Mouse (Mus musculus) right cerebral cortex, adult 2 months (tissue): ENCODE measurements around the gene Gm20388.
"Not testable (repeated sequence)": the region's sequence is repeated elsewhere in the genome, so short reads cannot be mapped to it uniquely, and the experiment has no call there.

Source experiments
- DNase-seq, 2 experiments: peaks; one replicate each; pipeline ENCODE4 v3.0.0; 2021 to 2022; ENCODE audit warnings: low spot score in 2 of 2

The Gm20388 gene

DNA sequence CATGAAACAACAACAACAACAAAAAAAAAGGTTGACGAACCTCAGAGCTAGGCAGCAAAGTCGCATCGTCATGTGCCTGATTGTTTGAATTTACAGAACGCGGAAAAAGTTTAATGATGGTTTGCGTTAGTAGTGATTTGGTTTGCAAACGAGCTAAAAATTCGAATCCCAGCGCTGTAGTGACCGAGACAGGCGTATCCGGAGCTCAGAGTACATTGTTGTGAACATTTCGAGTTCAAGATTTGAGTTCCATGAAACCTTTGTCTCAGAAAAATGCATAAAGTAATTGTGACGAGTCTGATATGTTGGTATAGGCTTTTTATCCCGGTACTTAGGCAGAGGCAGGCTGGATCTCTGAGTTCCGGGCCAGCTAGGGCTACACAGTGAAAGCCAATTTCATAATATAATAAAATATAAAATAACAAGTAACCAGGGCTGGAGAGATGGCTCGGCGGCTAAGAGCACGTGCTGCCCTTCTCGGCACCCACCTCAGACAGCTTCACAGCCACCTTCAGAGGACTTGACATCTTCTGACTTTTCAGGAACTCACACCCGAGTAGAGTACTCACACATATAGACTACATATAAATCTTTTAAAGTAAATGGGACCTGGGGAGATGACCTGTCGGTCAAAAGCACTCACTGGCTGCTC is 3132.5 kb downstream of the Gm20388 start:
- DNase-seq: no peak

DNA sequence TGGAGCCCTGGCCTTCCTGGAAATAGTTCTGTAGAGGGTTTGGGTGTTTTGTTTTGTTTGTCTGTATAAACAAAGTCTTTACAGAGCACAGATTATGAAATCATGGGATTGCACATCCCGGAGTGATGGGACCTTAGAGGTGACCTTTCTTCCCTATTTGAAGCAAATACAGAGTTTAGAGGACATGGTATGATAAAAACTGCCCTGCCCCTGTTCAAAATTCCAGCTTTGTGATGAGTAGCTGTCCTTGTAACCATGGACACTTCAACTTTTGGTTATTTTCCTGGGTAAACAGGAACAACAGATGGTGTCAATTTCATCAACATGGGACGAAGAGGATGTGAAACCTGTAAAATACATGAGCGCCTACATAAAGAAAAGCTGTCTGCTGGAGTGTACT is 3133.3 kb downstream of the Gm20388 start:
- no peak for DNase-seq

DNA sequence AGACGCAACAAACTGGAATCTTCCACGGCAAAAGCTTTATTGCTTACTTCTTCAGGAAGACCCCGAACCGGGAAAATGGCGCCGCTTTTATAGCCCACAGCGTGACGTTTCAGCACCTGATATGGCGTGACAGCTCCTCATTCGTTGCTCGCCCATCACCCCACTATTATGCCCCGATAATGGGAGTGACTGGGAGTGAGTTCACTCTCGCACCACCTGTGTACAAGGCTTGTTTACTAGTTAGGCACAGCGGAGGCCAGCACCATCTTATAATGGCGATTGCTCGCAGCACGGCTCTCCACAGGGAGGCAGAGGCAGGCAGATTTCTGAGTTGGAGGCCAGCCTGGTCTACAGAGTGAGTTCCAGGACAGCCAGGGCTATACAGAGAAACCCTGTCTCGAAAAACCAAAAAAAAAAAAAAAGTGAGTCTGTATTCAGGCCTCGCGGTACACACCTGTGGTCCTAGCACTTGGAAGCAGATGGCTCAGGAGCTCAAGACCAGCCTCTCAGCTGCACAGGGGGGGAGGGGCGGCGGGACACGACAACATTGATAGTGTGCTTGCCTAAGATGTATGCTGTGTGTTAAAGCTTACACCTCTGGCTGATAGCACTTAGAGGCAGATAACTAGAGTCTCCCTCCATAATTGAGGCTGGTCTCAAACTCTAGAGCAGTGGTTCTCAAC is 3134.2 kb downstream of the Gm20388 start:
- DNase-seq: not testable (repeated sequence)

DNA sequence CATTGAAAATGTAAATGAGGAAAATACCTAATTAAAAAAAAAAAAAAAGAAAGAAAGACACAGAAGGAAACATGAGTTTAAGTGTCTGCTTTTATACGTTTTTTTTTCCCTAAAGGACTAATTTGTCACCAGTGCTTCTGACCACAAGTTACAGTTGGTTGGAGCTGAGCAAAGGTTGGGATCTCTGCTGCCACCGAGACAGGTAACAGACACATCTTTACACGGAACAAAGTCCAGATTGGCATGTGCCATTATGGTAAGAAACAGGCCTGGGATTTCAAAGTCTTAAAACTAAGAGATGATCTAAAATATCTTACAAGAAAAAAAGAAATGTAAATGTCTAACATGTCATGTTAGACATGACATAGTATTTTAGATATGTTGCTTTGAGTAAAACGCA is 3136.1 kb downstream of the Gm20388 start:
- DNase-seq: no peak

DNA sequence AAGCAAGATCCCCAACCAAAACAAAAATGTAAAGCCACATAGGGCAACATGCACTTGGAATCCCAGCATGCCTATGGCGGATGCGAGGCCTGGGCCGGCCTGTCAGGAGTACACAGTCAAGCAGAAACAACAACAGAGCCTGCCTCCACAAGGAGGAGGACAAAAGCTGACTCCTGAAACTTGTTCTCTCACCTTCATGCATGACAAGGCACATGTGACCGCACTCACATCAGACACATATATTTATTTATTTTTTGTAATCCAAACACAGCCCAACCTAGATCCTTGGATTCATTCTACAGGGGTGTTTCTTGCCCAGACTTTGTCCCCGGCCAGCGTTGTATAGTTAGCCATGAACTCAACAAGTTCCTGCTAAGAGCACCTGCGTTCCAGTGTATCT is 3137.2 kb downstream of the Gm20388 start:
- DNase-seq: no peak

DNA sequence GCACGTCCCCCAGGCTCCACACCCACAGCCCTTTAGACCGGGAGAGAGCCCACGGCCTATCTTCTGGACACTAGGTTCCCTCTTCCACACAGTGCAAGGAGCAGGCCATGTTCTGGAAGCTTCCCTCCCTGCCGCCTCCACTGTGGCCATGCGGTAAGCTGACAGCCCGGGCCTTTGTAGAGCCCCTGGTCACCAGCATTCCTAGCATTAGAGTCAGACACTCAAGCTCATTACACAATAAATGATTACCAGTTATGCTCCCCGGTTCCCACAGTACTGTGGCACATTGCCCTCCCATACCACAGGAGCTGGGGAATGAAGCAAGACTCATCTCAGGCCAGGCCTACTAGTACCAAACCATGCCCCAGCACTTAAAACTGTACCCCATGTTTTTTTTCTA is 3137.8 kb downstream of the Gm20388 start:
- DNase-seq: no peak

DNA sequence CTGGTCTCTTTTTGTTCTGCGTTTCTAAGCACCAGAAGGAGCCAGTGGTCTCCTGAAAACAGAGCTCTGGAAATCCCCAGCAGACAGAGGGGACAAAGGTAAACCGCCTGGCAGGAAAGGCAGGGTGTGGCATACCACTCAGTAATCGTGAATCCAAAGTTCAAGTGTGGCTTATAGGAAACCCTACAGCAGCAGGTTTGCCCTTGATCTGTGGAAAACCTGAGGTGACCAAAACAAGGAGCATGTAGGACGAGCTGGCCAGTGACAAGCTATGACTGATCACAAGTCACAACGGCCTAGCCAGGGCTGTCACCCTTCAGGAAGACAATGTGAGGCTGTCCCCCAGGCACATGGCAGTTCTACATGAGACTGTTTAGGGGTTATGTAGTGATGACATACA is 3140.8 kb downstream of the Gm20388 start:
- DNase-seq: no peak

DNA sequence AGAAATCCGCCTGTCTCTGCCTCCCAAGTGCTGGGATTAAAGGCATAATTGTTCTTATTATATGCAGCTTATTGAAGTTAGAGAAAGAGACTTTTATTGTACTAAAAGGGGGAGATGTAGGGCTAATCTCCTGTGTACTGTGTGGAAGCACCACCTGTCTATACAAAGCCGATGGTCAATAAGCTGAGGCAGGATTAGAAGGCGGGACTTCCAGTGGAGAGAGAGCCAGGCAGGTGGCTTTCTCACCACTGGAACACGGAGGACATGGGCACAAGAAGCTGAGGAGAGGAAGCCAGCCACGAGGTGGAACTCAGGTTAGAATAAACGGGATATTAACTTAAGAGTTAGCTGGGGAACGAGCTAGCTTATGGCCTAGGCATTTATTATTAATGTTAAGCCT is 3152.1 kb downstream of the Gm20388 start, which contains the start of gene Spg7:
Spg7 (plus strand) TSS at position 222 of the 400 bp plus-strand sequence.
- no peak for DNase-seq

DNA sequence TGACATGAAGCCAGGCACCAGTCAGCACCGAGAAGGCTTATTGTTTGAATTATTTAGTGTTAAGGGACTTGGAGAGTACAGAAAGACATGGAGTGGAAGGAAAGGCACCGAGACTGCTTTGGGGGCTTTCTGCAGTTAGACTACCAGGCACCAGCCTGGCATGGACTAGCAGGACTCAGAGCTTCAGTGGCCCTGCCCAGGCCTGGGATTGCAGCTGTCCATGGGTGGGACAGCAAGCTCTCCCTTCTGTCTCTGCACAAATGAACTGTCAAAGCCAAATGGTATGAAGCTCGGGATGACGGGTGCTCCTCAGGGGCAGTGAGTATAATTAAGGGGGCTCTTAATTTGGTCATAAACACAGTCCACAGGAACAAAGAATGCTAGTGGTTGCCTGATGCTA is 3153.4 kb downstream of the Gm20388 start:
- no peak for DNase-seq

DNA sequence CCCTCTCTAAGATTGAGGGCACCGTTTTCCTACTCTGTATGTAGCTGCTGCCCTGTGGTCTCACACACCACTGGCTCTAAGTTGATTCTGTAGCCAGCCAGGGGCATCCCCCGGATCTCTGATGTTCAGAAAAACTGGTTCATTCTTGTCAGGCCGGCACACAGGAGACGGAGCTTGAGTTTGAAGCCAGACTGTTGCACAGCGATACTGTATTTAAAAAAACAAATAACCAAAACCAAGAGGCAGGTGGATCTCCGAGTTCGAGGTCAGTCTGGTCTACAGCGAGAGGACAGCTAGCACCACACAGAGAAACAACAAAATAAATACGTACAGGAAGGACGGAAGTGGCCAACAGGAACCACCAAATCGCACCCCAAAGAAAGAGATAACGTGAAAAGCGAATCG is 3154.2 kb downstream of the Gm20388 start:
- no peak for DNase-seq

DNA sequence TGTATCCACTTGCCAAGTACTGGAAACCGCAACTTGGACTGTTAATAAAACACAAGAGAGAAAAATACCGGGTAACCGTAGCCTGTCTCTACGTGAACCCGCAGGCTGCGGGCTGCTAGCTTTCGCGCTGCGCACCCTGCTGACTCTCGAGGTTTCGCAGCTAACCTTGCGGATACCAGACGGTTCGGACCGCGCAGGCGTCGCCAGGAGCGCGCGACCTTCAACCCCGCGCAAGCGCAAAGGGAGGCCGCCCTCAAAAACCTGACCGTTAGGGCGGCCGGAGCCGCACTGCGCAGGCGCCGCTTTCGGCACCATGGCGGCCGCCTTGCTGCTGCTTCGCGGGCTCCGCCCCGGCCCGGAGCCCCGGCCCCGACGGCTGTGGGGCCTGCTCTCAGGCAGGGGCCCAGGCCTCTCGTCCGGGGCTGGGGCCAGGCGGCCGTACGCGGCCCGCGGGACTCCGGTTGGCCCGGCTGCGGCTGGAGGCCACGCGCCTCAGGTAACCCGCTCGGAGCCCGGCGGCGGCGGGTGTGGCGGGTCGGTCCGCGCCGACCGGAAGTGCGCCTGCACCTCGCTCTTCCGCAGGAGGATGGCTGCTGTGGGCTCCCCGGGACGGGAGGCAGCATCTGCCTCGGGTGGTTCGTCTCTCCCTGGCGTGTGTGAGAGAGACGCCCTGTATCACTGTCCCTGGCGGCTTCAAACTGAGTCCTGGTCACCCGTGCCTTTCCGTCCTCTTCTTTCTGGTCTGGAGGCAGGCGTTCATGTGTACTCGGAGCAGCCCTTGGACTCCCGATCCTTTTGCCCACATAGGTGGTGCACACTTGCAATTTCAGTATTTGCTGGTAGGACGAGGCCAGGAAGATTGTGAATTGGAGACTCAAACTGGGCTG is 3154.8 kb downstream of the Gm20388 start:
- peak; percentile 94 to 97 for DNase-seq

DNA sequence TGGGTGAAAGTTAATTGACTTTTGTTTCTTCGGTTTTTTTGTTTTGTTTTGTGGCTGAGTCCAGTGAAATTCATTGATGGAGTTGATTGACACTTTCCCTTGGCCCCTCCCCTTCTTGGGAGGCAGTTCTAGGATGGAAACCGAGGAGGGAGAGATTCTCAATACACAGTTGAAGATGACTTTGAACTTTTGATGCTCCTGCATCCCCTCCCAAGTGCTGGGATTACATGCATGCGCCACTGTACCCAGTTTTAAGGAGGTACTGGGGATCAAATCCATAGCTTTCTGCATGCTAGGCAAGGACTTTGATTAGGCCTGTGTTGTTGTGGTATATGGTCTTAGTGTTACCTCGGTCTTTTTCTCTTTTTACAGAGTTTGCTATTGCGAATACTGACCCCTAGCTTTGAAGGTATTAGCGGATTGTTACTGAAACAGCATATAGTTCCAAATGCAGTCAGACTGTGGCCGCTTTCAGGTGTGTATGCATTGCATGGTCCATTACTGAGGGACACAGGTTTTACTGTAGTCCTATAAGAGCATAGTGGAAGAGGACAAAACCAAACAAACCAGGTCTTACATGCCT is 3155.6 kb downstream of the Gm20388 start:
- DNase-seq: no peak

DNA sequence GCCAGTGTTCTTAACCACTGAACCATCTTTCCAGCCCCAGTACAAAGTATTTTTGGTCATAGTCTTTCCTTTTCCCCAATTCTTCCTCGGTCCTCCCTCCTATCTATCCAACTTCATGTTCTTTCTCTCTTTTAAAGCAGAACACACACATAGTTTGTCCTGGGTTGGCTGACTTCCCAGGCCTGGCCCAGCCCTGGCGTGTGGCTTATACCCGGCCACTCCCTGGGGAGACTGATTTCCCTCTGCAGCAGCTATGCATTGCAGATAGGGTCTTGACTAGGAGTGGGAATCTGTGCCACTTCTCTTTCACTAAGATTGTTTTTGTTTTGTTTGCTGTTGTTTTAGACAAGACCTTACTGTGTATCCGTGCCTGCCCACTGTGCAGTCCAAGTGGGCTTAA is 3160.5 kb downstream of the Gm20388 start:
- DNase-seq: no peak

DNA sequence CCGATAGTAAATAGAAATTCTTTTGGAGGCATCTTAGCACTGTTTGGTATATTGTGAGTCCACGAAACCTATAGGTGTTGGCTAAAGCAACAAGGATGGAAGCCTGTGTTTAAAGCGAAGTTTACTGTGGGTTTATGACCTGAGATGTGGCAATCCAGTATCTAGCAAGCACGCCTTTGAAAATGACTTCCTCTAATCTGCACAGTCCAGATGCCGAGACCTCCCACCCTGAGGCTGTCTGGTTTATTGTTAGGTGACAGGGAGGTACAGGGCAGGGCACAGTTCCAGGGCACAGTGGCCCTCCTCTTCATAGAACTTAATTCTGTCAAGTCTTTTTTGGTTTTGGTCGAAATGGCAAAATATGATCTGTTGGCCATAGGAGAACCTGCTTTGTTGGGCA is 3166.6 kb downstream of the Gm20388 start:
- DNase-seq: no peak

DNA sequence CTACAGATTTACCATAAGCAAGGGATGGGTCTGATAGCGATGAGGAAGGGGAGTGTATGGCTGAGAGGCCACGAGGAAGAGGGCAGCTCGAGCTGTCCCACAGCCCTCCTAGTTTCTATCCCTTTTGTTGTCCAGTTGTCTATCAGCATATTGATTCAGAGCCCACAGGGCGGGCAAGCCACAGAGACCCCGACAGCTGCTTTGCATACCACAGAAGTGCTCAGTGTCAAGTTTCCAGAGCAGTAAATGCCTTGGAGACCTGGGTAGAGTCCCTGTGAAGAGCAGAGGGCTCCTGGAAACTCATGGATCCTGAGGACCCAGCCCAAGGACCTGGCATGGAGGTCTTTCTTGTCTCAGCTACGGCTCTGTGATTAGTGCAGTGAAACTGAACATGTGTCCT is 3172.4 kb downstream of the Gm20388 start:
- DNase-seq: no peak

DNA sequence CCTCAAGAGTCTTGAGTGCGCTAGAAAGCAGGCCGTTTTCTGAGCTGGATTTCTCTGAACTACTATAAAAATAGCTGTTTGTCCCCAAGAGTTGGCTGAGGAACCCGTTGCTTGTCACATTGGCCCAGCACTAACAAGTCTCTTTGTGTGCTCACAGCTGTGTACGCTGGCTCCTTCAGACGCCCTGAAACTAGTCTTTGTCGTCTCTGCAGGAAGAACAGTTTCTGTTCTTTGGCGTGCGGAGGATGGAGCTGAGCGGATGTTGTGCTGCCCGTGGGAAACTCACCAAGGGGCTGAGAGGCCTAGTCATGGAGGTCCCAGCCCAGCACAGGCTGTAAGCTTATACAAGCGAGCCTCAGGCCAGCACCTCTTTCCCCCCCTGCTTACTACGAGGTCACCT is 3173.0 kb downstream of the Gm20388 start:
- DNase-seq: peak in 1 of 2 experiments; percentile 35

DNA sequence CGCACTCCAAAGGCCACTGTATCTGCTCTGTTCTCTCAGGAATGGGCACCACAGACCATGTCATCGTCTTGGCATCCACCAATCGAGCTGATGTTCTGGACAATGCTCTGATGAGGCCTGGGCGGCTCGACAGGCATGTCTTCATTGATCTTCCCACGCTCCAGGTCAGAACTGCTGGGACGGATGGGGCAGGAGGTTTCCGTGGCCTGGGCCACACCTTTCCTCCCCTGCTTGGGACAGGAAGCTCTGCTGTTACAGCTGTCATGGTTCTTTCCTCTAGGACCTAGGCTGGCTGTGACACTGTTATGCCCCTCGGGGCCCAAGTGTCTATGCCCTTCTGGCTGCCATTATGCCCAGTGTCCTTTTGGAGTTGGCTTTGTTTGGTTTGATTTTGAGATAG is 3176.6 kb downstream of the Gm20388 start:
- DNase-seq: no peak

DNA sequence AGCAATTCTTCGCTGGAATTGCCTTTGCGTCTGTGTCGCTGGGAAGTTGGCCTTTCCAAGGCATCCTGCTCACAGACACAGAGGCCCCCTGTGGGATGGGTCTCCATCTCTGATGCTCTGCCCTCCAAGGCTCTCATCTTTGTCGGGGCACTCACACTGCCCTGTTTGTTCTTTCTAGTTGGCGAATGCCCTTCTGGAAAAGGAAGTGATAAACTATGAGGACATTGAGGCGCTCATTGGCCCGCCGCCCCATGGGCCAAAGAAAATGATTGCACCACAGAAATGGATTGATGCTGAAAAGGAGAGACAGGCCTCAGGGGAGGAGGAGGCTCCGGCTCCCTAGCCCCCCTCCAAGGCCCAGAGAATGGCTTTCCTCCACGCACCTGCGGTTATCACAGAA is 3186.6 kb downstream of the Gm20388 start:
- DNase-seq: peak in 1 of 2 experiments; percentile 20

DNA sequence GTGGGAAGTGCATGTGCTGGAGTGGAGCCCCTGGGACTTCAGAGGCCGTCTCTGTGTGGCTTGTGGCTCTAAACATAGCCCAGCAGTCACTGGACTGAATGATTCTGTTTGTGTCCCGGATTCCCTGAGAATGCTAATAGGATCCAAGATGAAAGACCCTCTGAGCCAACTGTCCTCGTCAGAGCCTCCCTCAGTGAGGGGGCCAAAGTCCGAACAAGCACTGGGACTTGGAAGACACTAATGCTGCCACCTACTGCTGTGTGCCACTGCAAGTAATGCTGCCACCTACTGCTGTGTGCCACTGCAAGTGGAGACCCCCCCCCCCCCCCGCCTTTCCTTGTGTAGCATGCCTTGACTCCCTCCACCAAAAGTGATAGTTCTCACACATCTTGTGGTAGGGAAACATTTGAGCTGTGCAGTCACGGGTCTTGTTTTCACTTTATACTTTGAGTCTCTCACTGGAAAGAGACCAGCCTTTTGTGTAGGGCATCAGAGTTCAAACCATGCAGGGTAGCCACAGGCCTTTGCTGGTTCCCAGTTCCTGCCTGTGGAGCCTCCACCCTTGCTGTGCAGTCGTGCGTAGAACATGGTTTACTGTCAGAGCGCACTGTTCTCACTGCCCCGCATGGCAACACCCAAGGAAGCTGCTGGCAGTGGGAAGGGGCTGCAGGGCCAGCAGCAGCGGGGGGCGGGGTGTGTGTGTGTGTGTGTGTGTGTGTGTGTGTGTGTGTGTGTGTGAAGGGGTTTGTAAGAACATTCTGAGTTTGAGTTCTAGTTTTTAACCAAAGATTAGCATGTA is 3187.3 kb downstream of the Gm20388 start:
- DNase-seq: peak in 1 of 2 experiments; percentile 20

DNA sequence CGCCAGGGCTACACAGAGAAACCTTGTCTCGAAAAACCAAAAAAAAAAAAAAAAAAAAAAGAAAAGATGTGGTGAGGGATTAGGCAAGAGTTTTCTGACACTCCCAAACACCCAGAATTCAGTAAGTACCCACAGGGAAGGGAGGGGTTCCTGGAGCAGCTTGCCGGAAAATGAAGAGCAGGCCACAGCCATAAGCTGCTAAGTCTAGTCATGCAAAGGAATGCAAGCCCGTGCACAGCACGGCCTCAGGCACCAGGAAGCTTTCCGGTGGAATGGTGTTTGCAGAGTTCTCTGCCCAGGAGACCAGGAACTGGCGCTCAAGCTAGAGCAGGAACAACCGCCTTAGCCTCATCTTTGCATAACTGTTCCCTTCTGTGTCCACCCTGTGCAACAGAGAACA is 3189.6 kb downstream of the Gm20388 start:
- no peak for DNase-seq

DNA sequence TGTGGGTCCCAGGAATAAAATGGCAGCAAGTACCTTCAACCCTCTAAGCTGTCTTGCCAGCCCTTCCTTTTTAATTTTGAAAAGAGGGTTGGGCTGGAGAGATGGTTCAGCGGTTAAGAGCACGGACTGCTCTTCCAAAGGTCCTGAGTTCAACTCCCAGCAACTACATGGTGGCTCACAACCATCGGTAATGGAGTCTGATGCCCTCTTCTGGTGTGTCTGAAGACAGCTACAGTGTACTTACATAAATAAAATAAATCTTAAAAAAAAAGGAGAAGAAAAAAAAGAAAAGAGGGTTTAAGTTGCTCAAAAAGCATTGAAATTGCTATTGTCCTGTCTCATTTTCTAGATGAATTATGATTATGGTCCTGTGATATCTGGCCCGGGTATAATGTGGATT is 3190.6 kb downstream of the Gm20388 start:
- no peak for DNase-seq
